Mouse (Mus musculus): ENCODE data around the gene Gm20517.
A peak's percentile ranks its signal among the peaks of the same experiment; 100 is the strongest.
"Not testable (repeated sequence)": the region's sequence is repeated elsewhere in the genome, so short reads cannot be mapped to it uniquely, and the experiment has no call there.

The Gm20517 gene

GRCm38 (mm10) chr17:47627791-47628190 lies 16.4 kb downstream of the Gm20517 start:
- DNase-seq (ENCODE audit: extremely low read depth, low read depth) = no peak

GRCm38 (mm10) chr17:47628851-47629676 lies 17.7 kb downstream of the Gm20517 start:
- peak; percentile 79 for DNase-seq (ENCODE audit: extremely low read depth, low read depth)

GRCm38 (mm10) chr17:47629717-47630677 lies 18.6 kb downstream of the Gm20517 start:
- DNase-seq (ENCODE audit: extremely low read depth, low read depth) = no peak

- DNase-seq (ENCODE audit: extremely low read depth, low read depth) = no peak
Observed at GRCm38 (mm10) chr17:47630678-47631065, 19.3 kb downstream of the Gm20517 start, which contains the start of gene Usp49. TSS of gene Usp49 (plus strand) at chr17:47630690.

- DNase-seq (ENCODE audit: extremely low read depth, low read depth) = no peak
Observed at GRCm38 (mm10) chr17:47632181-47632840, 20.9 kb downstream of the Gm20517 start.

GRCm38 (mm10) chr17:47633999-47634770 lies 22.8 kb downstream of the Gm20517 start:
- no peak for DNase-seq (ENCODE audit: extremely low read depth, low read depth)

GRCm38 (mm10) chr17:47642992-47643391 lies 31.6 kb downstream of the Gm20517 start:
- peak; percentile 21 for DNase-seq (ENCODE audit: extremely low read depth, low read depth)

- peak; percentile 63 for DNase-seq (ENCODE audit: extremely low read depth, low read depth)
Observed at GRCm38 (mm10) chr17:47646683-47647082, 35.3 kb downstream of the Gm20517 start.

- no peak for DNase-seq (ENCODE audit: extremely low read depth, low read depth)
Observed at GRCm38 (mm10) chr17:47648966-47649365, 37.6 kb downstream of the Gm20517 start.

GRCm38 (mm10) chr17:47651953-47652352 lies 40.6 kb downstream of the Gm20517 start:
- no peak for DNase-seq (ENCODE audit: extremely low read depth, low read depth)

- DNase-seq (ENCODE audit: extremely low read depth, low read depth) = not testable (repeated sequence)
Observed at GRCm38 (mm10) chr17:47654346-47654745, 43.0 kb downstream of the Gm20517 start.

- no peak for DNase-seq (ENCODE audit: extremely low read depth, low read depth)
Observed at GRCm38 (mm10) chr17:47655697-47656096, 44.3 kb downstream of the Gm20517 start.

- DNase-seq (ENCODE audit: extremely low read depth, low read depth) = no peak
Observed at GRCm38 (mm10) chr17:47657901-47658300, 46.5 kb downstream of the Gm20517 start.

GRCm38 (mm10) chr17:47658741-47659243 lies 47.4 kb downstream of the Gm20517 start:
- no peak for DNase-seq (ENCODE audit: extremely low read depth, low read depth)

GRCm38 (mm10) chr17:47663009-47663713 lies 51.8 kb downstream of the Gm20517 start:
- no peak for DNase-seq (ENCODE audit: extremely low read depth, low read depth)

- DNase-seq (ENCODE audit: extremely low read depth, low read depth) = no peak
Observed at GRCm38 (mm10) chr17:47664474-47664873, 53.1 kb downstream of the Gm20517 start.

- DNase-seq (ENCODE audit: extremely low read depth, low read depth) = no peak
Observed at GRCm38 (mm10) chr17:47669166-47669565, 57.8 kb downstream of the Gm20517 start.

GRCm38 (mm10) chr17:47671988-47672310 lies 60.6 kb downstream of the Gm20517 start:
- no peak for DNase-seq (ENCODE audit: extremely low read depth, low read depth)

- DNase-seq (ENCODE audit: extremely low read depth, low read depth) = no peak
Observed at GRCm38 (mm10) chr17:47672311-47673111, 61.1 kb downstream of the Gm20517 start.

Measured in MEL-GATA-1-ER (cell line).